Mouse (Mus musculus): Measurements from ENCODE around the gene Mrgprg. TPM values are rescaled to one million over a fixed set of nuclear protein-coding genes. Genes with fewer than 3 reads are reported as not detected.

Gene Mrgprg
- polyA plus RNA-seq, 1 experiment from 2014 or later = not detected

DNA sequence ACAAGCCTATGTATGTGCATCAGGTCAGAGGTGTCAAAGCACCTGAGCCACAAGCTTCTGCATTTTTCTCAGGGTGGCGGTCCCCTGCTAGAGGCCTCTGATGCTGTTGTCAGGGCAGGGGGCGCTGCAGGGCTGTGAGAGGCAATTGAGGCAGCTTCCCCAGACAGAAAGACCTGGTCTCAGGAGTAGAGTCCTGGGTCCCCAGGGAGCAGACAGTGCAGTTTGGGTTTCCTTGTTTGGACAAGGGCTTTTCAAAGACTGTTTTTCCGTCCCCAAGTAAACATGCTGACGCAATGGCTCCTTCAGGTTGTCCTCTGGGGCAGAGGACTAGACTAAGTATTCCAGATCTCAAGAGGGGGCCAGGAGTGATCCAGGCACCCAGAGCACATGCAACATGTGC lies 40.4 kb downstream of the Mrgprg start:
- WGBS = 72% methylated on average over 4 of the region's 4 CpGs
- Histone ChIP-seq H3K4me2 (no peak overlapping the region), H3K36me3 (no peaks in the 10 kb centered on the region), H3K9me3 (replicated peaks) (no peaks in the 10 kb centered on the region), H3K4me1 (peaks cover 9% of the 10 kb centered on the region), H3K27ac (replicated peaks) (no peak overlapping the region), H3K27me3 (replicated peaks) (no peaks in the 10 kb centered on the region), H3K4me3 (replicated peaks) (no peak overlapping the region), H3K9ac (replicated peaks) (no peak overlapping the region)
- ATAC-seq (ENCODE audit: low FRiP score) = no peak

DNA sequence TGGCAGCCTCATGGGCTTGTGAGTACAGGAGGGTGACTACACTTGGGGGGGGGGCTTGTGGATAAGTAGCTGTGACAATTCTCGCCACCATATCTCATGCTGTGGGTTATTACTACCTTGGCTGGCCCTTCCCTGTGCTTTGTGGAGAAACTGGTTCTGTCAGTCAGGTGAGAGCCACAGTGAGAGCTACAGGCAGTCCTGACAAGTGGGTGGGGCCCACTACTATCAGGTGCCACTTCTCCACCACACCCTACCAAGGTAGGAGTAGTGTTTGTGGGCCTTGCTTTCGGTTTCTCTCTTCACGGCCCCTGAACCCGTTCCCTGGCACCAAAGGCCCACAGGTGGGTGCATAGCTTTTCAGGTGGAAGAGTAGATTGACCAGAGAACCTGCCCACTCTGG lies 43.0 kb downstream of the Mrgprg start:
- Histone ChIP-seq H3K9ac (replicated peaks) (no peak overlapping the region), H3K9me3 (replicated peaks) (no peaks in the 10 kb centered on the region), H3K4me3 (replicated peaks) (no peak overlapping the region), H3K27ac (replicated peaks) (no peak overlapping the region), H3K4me2 (no peak overlapping the region), H3K36me3 (no peaks in the 10 kb centered on the region), H3K27me3 (replicated peaks) (no peaks in the 10 kb centered on the region), H3K4me1 (no peaks in the 10 kb centered on the region)
- no peak for ATAC-seq (ENCODE audit: low FRiP score)
- 83% methylated on average over 4 of the region's 4 CpGs for WGBS

DNA sequence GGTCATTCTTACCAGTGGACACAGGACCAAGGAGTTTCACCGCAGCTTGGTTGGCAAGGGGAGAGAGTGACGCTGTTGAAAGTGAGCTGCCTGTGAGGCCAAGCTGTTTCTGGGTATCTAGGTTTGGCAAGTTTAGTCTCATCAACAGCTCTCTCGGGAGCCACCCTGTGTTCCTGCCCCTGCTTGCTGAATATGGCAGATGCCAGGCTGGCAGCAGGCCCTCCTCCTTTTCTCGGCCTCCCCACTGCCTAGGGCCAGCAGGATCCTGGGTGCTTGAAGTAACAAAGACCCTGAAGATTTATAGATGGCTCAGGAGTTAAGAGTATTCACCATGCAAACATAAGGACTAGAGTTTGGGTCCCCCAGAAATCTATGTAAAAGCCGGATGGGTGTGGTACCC lies 44.1 kb downstream of the Mrgprg start:
- Histone ChIP-seq H3K4me2 (no peak overlapping the region), H3K9me3 (replicated peaks) (no peaks in the 10 kb centered on the region), H3K36me3 (no peaks in the 10 kb centered on the region), H3K27ac (replicated peaks) (no peak overlapping the region), H3K9ac (replicated peaks) (no peak overlapping the region), H3K4me3 (replicated peaks) (no peak overlapping the region), H3K27me3 (replicated peaks) (no peaks in the 10 kb centered on the region), H3K4me1 (peaks cover 3% of the 10 kb centered on the region; the same call in 1 of the 2 replicates)
- WGBS = 55% methylated on average over 5 of the region's 5 CpGs
- no peak for ATAC-seq (ENCODE audit: low FRiP score)

DNA sequence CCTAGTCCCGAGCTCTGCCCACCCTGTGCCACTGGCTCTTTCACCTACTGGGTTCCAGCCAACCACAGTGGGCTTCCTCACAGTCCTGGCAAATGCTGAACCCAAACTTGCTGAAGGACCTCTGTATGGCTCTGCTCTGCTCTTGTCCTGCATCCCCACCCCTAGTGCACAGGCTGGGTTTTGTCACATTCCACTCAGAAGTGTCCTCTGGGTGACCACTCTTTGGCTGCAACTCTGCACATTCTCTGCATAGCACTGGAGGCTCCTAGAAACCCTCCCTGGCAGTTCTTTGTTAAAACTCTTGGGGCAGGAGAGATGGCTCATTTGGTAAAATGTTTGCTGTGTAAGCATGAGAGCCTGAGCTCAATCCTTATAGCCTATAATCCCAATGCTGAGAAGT lies 49.0 kb downstream of the Mrgprg start:
- no peak overlapping the region for H3K4me3 ChIP-seq (replicated peaks)
- H3K9me3 ChIP-seq (replicated peaks) = no peaks in the 10 kb centered on the region
- H3K36me3 ChIP-seq = peaks cover 17% of the 10 kb centered on the region
- H3K27me3 ChIP-seq (replicated peaks) = no peaks in the 10 kb centered on the region
- 88% methylated on average over 1 of the region's 1 CpGs for WGBS
- H3K9ac ChIP-seq (replicated peaks) = no peak overlapping the region
- no peak overlapping the region for H3K27ac ChIP-seq (replicated peaks)
- peaks cover 7% of the 10 kb centered on the region for H3K4me1 ChIP-seq
- H3K4me2 ChIP-seq = no peak overlapping the region
- ATAC-seq (ENCODE audit: low FRiP score) = no peak

Small RNAs within 50 kb of the gene (microRNA-seq; reads per million reads assigned to microRNA genes)
- gene Gm22064 = not detected

Other genes with a start within 250 kb of the Mrgprg start
- gene Nap1l4, start 217.9 kb downstream of the Mrgprg start, polyA plus RNA-seq (2015; fragmentation: Nextera tagmentation; extraction: Ambion mirVana) = 299 and 302 TPM in 2 replicates
- 70.3 and 72.4 TPM in 2 replicates for gene Cars, start 166.9 kb downstream of the Mrgprg start, polyA plus RNA-seq (2015; fragmentation: Nextera tagmentation; extraction: Ambion mirVana)
- gene Tnfrsf26, start 138.3 kb downstream of the Mrgprg start, polyA plus RNA-seq (2015; fragmentation: Nextera tagmentation; extraction: Ambion mirVana) = 0.20 and 0.75 TPM in 2 replicates
- gene Tnfrsf22, start 117.3 kb downstream of the Mrgprg start, polyA plus RNA-seq (2015; fragmentation: Nextera tagmentation; extraction: Ambion mirVana) = 3.9 and 5.3 TPM in 2 replicates
- 0.93 and 1.4 TPM in 2 replicates for gene Tnfrsf23, start 81.1 kb downstream of the Mrgprg start, polyA plus RNA-seq (2015; fragmentation: Nextera tagmentation; extraction: Ambion mirVana)
- gene Osbpl5, start 10.0 kb downstream of the Mrgprg start, polyA plus RNA-seq (2015; fragmentation: Nextera tagmentation; extraction: Ambion mirVana) = 37.2 and 37.5 TPM in 2 replicates
- gene Mrgpre, start 17.5 kb upstream of the Mrgprg start, polyA plus RNA-seq (2015; fragmentation: Nextera tagmentation; extraction: Ambion mirVana) = 7.9 and 9.6 TPM in 2 replicates
- 5.5 and 7.7 TPM in 2 replicates for gene Nadsyn1, start 55.9 kb upstream of the Mrgprg start, polyA plus RNA-seq (2015; fragmentation: Nextera tagmentation; extraction: Ambion mirVana)
- gene Dhcr7, start 56.2 kb upstream of the Mrgprg start, polyA plus RNA-seq (2015; fragmentation: Nextera tagmentation; extraction: Ambion mirVana) = 49.8 and 53.8 TPM in 2 replicates
- not detected in 2 replicates for gene Gm498, start 99.8 kb upstream of the Mrgprg start, polyA plus RNA-seq (2015; fragmentation: Nextera tagmentation; extraction: Ambion mirVana)
- 8.8 and 9.8 TPM in 2 replicates for gene Shank2, start 234.9 kb upstream of the Mrgprg start, polyA plus RNA-seq (2015; fragmentation: Nextera tagmentation; extraction: Ambion mirVana)

Data from neural tube, embryonic 15.5 days (tissue).